Mouse (Mus musculus) stomach, postnatal 0 days (tissue): ENCODE measurements around the gene Bves. TPM values are rescaled to one million over a fixed set of nuclear protein-coding genes. Genes with fewer than 3 reads are reported as not detected.
"Not testable (repeated sequence)": the region's sequence is repeated elsewhere in the genome, so short reads cannot be mapped to it uniquely, and the experiment has no call there.

ENCODE experiments used
- ATAC-seq: fragments of 200-750 bp; cut with Nextera tagmentation; 2 replicates; pipeline ENCODE4 v1.8.0; 2017; ENCODE audit not compliant: low FRiP score, low TSS enrichment
- DNase-seq: peaks from one replicate; pipeline ENCODE4 v3.0.0-alpha.2; 2016; ENCODE audit warnings: low spot score
- H3K27ac ChIP-seq: fragments of 300-500 bp; sonication (generic); replicated peaks from 2 replicates; pipeline ENCODE4 v1.5.1; 2014; ENCODE audit warnings: mild to moderate bottlenecking, control low read depth
- H3K27me3 ChIP-seq: fragments of 300-500 bp; sonication (generic); 2 replicates; pipeline ENCODE4 v1.6.1; 2014; ENCODE audit warnings: low read length; ENCODE audit not compliant: control insufficient read depth, insufficient read depth
- H3K36me3 ChIP-seq: fragments of 300-500 bp; sonication (generic); 2 replicates; pipeline ENCODE4 v1.6.1; 2014; ENCODE audit warnings: low read length, mixed read lengths; ENCODE audit not compliant: control insufficient read depth, insufficient read depth
- H3K4me1 ChIP-seq: fragments of 300-500 bp; sonication (generic); replicated peaks from 2 replicates; pipeline ENCODE4 v1.6.1; 2014; ENCODE audit warnings: antibody characterized with exemption; ENCODE audit not compliant: control insufficient read depth, insufficient read depth
- H3K4me2 ChIP-seq: fragments of 300-500 bp; sonication (generic); replicated peaks from 2 replicates; pipeline ENCODE4 v1.6.1; 2014; ENCODE audit warnings: low read depth, mild to moderate bottlenecking, control low read depth, moderate library complexity
- H3K4me3 ChIP-seq: fragments of 300-500 bp; sonication (generic); 2 replicates; pipeline ENCODE4 v1.5.1; 2014; ENCODE audit warnings: low read depth, low read length, control low read depth
- H3K9ac ChIP-seq: fragments of 300-500 bp; sonication (generic); 2 replicates; pipeline ENCODE4 v1.6.1; 2014; ENCODE audit warnings: mild to moderate bottlenecking, low read length, control low read depth, mixed read lengths
- H3K9me3 ChIP-seq: fragments of 300-500 bp; sonication (generic); 2 replicates; pipeline ENCODE4 v1.6.1; 2016; ENCODE audit warnings: low read length; ENCODE audit not compliant: control insufficient read depth
- CTCF ChIP-seq: IDR thresholded peaks from 2 replicates; pipeline ENCODE4 v1.5.1; 2016; ENCODE audit warnings: antibody characterized with exemption, low read depth, mild to moderate bottlenecking, moderate library complexity
- EP300 ChIP-seq: optimal IDR thresholded peaks from 2 replicates; pipeline ENCODE3; 2016; ENCODE audit warnings: antibody characterized with exemption
- WGBS: fragments of 180-500 bp; shearing (Covaris S2); extraction: QIAGEN DNeasy Blood & Tissue Kit; methylation state at CpG from one replicate; pipeline ENCODE4 v1.1.7; 2014; 5-methylcytosine and 5-hydroxymethylcytosine counted together
- polyA plus RNA-seq: library from polyadenylated mRNA; unstranded; fragments of >200 nt; fragmentation: Nextera tagmentation; extraction: Ambion mirVana; gene quantifications from 2 replicates; pipeline ENCODE4 v1.2.1, GENCODE M21; 2015

The Bves gene
- 5.3 TPM in 2 replicates for polyA plus RNA-seq

DNA sequence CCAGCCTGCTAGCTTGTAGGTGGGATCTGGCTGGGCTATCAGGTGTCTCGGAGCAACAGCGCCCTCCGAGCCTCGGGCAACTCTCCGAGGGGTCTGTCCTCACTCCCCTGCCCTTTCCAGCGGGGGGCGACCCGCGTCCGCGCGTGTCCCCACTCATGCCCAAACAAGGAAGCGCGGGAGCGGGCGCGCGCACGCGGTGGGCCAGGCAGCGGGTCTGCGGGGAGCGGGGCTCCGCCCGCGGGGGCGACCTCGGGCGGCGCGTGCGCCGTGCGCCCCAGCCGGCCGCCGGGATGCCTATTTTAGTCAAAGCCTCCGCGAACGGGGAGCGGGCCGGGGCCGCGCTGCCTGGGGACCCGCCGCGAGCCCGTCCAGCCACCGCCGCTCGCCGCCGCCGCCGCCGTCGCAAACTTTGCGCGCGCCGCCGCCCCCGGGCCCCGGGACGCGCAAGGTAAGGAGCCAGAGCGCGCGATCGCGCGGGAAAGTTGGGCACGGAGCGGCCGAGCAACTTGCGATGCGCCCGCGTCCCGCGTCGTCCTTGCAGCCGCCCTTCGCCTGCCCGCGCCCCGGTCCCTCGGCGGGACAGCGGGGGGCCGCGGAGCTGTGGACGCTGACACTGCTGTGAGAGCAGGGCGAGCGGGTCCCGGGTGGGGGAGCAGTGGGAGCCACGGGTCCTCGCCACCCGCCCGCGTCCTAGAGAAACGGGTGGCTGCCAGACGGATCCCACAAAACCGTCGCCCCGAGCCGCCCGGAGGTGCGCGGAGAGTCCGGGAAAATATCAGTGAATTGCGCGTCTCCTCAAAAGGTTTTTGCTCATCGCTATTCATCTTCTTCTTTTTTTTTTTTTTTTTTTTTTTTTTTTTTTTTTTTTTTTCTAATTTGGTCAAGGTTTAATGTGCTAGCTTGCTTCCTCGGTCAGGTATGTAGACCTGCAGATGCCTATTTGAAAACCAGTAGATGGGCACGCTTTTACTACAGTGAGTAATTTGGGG lies at the start of gene Bves:
Gene Bves, plus strand, starts transcription at position 339 of the 989 bp plus-strand sequence.
- peak within 1 kb of the TSS; percentile 65 for H3K9ac ChIP-seq
- H3K4me3 ChIP-seq = peak within 1 kb of the TSS; percentile 59
- H3K9me3 ChIP-seq = no peaks in the 10 kb centered on the region
- H3K27ac ChIP-seq = peak within 1 kb of the TSS; percentile 56; the same call in 1 of the 2 replicates
- DNase-seq = peak; percentile 36
- H3K36me3 ChIP-seq = no peaks in the 10 kb centered on the region
- TF ChIP-seq CTCF (peak; percentile 20; the same call in 1 of the 2 replicates), EP300 (no peak)
- peak; percentile 65; the same call in 1 of the 2 replicates for ATAC-seq
- peaks cover 12% of the 10 kb centered on the region; the same call in 1 of the 2 replicates for H3K27me3 ChIP-seq
- WGBS = 1% methylated on average over 81 of the region's 116 CpGs
- peak within 1 kb of the TSS; percentile 70 for H3K4me2 ChIP-seq
- no peaks in the 10 kb centered on the region for H3K4me1 ChIP-seq

DNA sequence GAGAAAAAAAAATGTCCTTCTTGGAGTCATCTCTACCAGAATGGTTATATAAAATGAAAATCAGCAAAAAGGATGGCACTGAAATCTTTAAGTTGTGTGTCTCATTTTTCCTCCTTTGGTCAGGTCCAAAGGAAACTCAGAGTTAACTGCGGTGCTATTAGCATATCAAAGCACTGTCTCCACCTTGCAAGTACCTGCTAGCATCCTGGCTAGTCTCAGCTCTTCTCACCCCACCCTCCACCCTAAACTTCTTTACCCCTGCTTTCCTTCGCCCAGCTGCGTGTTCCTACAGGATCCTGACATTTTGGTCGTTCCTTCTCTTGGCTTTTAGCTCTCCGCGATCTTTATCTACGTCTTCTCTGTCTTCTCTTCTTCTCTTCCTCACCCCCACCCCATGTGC lies 47.2 kb upstream of the Bves start:
- H3K4me1 ChIP-seq = no peaks in the 10 kb centered on the region
- no peak overlapping the region for H3K4me3 ChIP-seq
- H3K27ac ChIP-seq = no peak overlapping the region
- whole genome bisulfite sequencing = 43% methylated on average over 7 of the region's 7 CpGs
- H3K9ac ChIP-seq = no peak overlapping the region
- H3K9me3 ChIP-seq = no peaks in the 10 kb centered on the region
- ATAC-seq = no peak
- DNase-seq = no peak
- H3K4me2 ChIP-seq = no peak overlapping the region
- H3K27me3 ChIP-seq = no peaks in the 10 kb centered on the region; the same call in 1 of the 2 replicates
- no peak for TF ChIP-seq EP300
- no peak for TF ChIP-seq CTCF
- H3K36me3 ChIP-seq = no peaks in the 10 kb centered on the region

DNA sequence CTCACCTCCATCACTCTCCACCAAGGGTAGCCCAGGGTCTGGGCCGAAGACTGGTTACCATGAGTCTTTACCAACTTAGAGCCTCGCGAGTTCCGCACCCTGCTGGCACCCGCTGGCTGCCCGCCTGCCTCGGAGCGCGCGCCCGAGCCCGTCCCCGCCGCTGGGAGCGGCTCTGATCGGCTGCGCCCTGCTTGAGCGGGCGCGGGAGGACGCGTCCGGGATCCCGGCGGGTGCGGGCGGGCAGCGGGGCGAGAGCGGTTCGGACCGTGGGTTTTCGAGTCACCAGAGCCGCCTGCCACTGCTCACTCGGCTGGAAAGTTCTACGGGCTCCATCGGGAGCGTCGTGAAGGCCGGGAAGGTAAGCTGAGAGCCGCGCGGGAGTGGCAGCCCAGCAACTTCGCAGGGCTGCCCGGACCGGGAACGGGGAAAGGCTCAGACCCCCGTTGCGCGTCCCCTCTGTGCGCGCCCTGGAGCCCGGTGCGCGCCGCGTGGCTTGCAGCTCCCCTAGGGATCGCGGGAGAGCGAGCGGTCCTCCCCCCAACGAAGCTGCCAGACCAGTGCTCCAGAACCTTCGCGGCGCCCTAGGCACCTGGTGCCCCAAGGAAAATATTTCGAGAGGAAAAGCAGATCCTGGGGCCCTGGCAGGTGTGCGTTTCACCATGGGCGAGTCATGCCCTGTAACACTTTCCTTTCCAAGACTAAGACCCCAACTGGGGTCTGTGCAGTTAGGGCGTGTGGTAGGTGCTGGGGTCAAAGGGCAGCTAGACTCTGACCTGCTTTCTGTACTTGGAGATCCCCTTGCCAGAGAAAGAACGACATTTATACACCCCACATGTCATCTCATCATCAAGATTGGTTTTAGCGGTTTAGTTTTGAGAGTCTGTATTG lies 46.1 kb upstream of the Bves start:
- TF ChIP-seq EP300 = no peak
- no peak for TF ChIP-seq CTCF
- ATAC-seq (peak; percentile 60; the same call in 1 of the 2 replicates), DNase-seq (peak; percentile 54)
- peak overlapping the region; percentile 53 for H3K4me3 ChIP-seq
- H3K27me3 ChIP-seq = no peaks in the 10 kb centered on the region; the same call in 1 of the 2 replicates
- no peaks in the 10 kb centered on the region for H3K4me1 ChIP-seq
- no peaks in the 10 kb centered on the region for H3K36me3 ChIP-seq
- H3K9me3 ChIP-seq = no peaks in the 10 kb centered on the region
- 0 out of 2 replicates have a peak overlapping the region, but pooled peaks have one; percentile 24 for H3K27ac ChIP-seq
- peak overlapping the region; percentile 86 for H3K4me2 ChIP-seq
- peak overlapping the region; percentile 61 for H3K9ac ChIP-seq
- WGBS = 1% methylated on average over 62 of the region's 71 CpGs

GRCm38 (mm10) chr10:45290618-45291017 lies 45.0 kb upstream of the Bves start:
- Histone ChIP-seq H3K4me1 (no peaks in the 10 kb centered on the region), H3K27ac (no peak overlapping the region), H3K4me3 (no peak overlapping the region), H3K9ac (no peak overlapping the region), H3K27me3 (no peaks in the 10 kb centered on the region; the same call in 1 of the 2 replicates), H3K4me2 (no peak overlapping the region), H3K36me3 (no peaks in the 10 kb centered on the region), H3K9me3 (no peaks in the 10 kb centered on the region)
- DNase-seq (no peak), ATAC-seq (no peak)
- no peak for TF ChIP-seq EP300
- no peak for TF ChIP-seq CTCF
- WGBS = 69% methylated on average over 5 of the region's 5 CpGs

- not testable (repeated sequence) for H3K9me3 ChIP-seq, H3K36me3 ChIP-seq, H3K4me1 ChIP-seq, H3K9ac ChIP-seq, H3K4me2 ChIP-seq, ATAC-seq, H3K4me3 ChIP-seq, H3K27ac ChIP-seq, DNase-seq, H3K27me3 ChIP-seq
- 51% methylated on average over 4 of the region's 4 CpGs for WGBS
Measured at GRCm38 (mm10) chr10:45292159-45292558, 43.4 kb upstream of the Bves start.
